Mouse (Mus musculus) spleen, adult 12 weeks (tissue): ENCODE data around the gene Ttc23.

ENCODE experiments used
- DNase-seq: peaks from one replicate; pipeline ENCODE4 v3.0.0; 2022; ENCODE audit warnings: low spot score

Gene Ttc23

GRCm38 (mm10) chr7:67803015-67803856, 156.0 kb downstream of the Ttc23 start:
- peak; percentile 53 for DNase-seq

DNA sequence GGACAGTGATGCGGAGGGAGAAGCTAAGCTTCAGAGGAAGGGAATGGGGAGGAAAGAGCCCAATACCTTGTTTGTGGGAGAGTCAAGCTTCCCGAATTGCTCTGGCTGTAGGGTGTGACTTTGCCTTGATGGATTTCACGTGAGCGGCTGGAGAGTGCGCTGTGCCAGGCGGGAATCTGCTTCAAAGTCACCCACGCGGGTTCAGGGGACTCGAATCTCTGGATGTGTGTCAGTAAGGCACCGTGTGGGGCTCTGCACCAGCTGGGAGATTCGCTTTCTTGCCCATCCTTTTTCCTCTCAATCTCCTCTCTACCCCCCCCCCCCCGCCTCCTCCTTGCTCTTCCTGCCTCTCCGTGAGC, 156.6 kb downstream of the Ttc23 start:
- no peak for DNase-seq
